Mouse (Mus musculus): ENCODE data around the gene Sertad2. TPM values are rescaled to one million over a fixed set of nuclear protein-coding genes. Genes with fewer than 3 reads are reported as not detected.
A peak's percentile ranks its signal among the peaks of the same experiment; 100 is the strongest.

Gene Sertad2
- total RNA-seq, 2 experiments from 2014 or later = 21.9 to 23.6 TPM

- DNase-seq (ENCODE audit: low spot score in 2 of 2) = no peak
These were observed 100.1 kb downstream of the Sertad2 start for GRCm38 (mm10) chr11:20643161-20643560.

GRCm38 (mm10) chr11:20644166-20644565 is 101.1 kb downstream of the Sertad2 start:
- DNase-seq (ENCODE audit: low spot score in 2 of 2) = no peak

- no peak for DNase-seq (ENCODE audit: low spot score in 2 of 2)
These were observed 101.8 kb downstream of the Sertad2 start for GRCm38 (mm10) chr11:20644872-20645271.

- no peak for DNase-seq (ENCODE audit: low spot score in 2 of 2)
These were observed 102.5 kb downstream of the Sertad2 start for GRCm38 (mm10) chr11:20645521-20645920.

GRCm38 (mm10) chr11:20646142-20646541 is 103.1 kb downstream of the Sertad2 start:
- no peak for DNase-seq (ENCODE audit: low spot score in 2 of 2)

- DNase-seq (ENCODE audit: low spot score in 2 of 2) = peak in 1 of 2 experiments; percentile 30
These were observed 104.1 kb downstream of the Sertad2 start for GRCm38 (mm10) chr11:20646986-20647726.

GRCm38 (mm10) chr11:20647902-20648625 is 105.0 kb downstream of the Sertad2 start:
- DNase-seq (ENCODE audit: low spot score in 2 of 2) = peak in 1 of 2 experiments; percentile 25

GRCm38 (mm10) chr11:20649477-20649876 is 106.4 kb downstream of the Sertad2 start:
- no peak for DNase-seq (ENCODE audit: low spot score in 2 of 2)

- DNase-seq (ENCODE audit: low spot score in 2 of 2) = peak; percentile 46 to 76
These were observed 107.1 kb downstream of the Sertad2 start for GRCm38 (mm10) chr11:20650006-20650639.

- DNase-seq (ENCODE audit: low spot score in 2 of 2) = peak in 1 of 2 experiments; percentile 59
These were observed 108.1 kb downstream of the Sertad2 start for GRCm38 (mm10) chr11:20651166-20651565.

- DNase-seq (ENCODE audit: low spot score in 2 of 2) = peak; percentile 43 to 75
These were observed 113.0 kb downstream of the Sertad2 start for GRCm38 (mm10) chr11:20655795-20656710.

- DNase-seq (ENCODE audit: low spot score in 2 of 2) = no peak
These were observed 113.6 kb downstream of the Sertad2 start for GRCm38 (mm10) chr11:20656711-20657057.

GRCm38 (mm10) chr11:20659094-20659493 is 116.0 kb downstream of the Sertad2 start:
- peak in 1 of 2 experiments; percentile 23 for DNase-seq (ENCODE audit: low spot score in 2 of 2)

GRCm38 (mm10) chr11:20660111-20661097 is 117.4 kb downstream of the Sertad2 start:
- DNase-seq (ENCODE audit: low spot score in 2 of 2) = no peak

GRCm38 (mm10) chr11:20661652-20662051 is 118.6 kb downstream of the Sertad2 start:
- DNase-seq (ENCODE audit: low spot score in 2 of 2) = peak in 1 of 2 experiments; percentile 45

- DNase-seq (ENCODE audit: low spot score in 2 of 2) = no peak
These were observed 119.8 kb downstream of the Sertad2 start for GRCm38 (mm10) chr11:20662811-20663210.

- DNase-seq (ENCODE audit: low spot score in 2 of 2) = no peak
These were observed 120.6 kb downstream of the Sertad2 start for GRCm38 (mm10) chr11:20663580-20664198.

- DNase-seq (ENCODE audit: low spot score in 2 of 2) = peak in 1 of 2 experiments; percentile 42
These were observed 121.8 kb downstream of the Sertad2 start for GRCm38 (mm10) chr11:20664878-20665277.

GRCm38 (mm10) chr11:20671789-20672392 is 128.8 kb downstream of the Sertad2 start:
- DNase-seq (ENCODE audit: low spot score in 2 of 2) = peak in 1 of 2 experiments; percentile 16
